Mouse (Mus musculus): ENCODE results near the gene Adgrd1. TPM values are rescaled to one million over a fixed set of nuclear protein-coding genes. Genes with fewer than 3 reads are reported as not detected.

The Adgrd1 gene
- polyA plus RNA-seq, 1 experiment from 2014 or later, result 0.32 TPM

DNA sequence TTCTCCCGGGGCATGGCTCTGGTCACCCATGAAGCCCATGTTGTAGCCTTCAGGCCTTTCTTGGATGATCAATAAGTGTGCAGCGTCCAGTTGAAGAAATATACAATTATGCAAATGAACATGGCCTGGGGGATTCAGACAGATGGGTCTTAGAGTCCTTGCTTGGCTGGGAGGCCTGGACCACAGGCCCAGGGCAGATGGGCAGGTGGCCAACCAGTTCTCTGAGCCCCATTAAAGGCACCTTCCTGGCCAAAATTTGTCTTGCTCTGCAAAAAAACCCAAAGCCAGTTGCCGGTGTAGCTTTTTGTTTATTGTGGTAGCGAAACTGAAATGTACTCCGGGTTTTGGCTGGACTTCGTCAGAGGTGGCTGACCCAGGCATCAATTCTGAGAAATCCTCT, 92.5 kb downstream of the Adgrd1 start:
- WGBS (ENCODE audit: insufficient replicate concordance), result 85% methylated on average over 6 of the region's 6 CpGs
- TF ChIP-seq CTCF (IDR thresholded peaks at IDR 0.05; ENCODE audit: low read depth) (no peak), EP300 (IDR thresholded peaks at IDR 0.05; ENCODE audit: low read depth) (no peak)
- Histone ChIP-seq H3K36me3 (replicated peaks; ENCODE audit: insufficient read depth, low read length) (no peaks in the 10 kb centered on the region), H3K4me3 (ENCODE audit: low read depth, low read length) (no peak overlapping the region), H3K27me3 (ENCODE audit: insufficient read depth, low read length) (no peaks in the 10 kb centered on the region), H3K27ac (ENCODE audit: low read depth) (no peak overlapping the region), H3K9me3 (ENCODE audit: low read length) (no peaks in the 10 kb centered on the region), H3K4me1 (ENCODE audit: insufficient read depth) (no peaks in the 10 kb centered on the region), H3K4me2 (ENCODE audit: low read depth, low read length) (no peak overlapping the region), H3K9ac (replicated peaks) (no peak overlapping the region)
- DNase-seq (no peak), ATAC-seq (no peak)

DNA sequence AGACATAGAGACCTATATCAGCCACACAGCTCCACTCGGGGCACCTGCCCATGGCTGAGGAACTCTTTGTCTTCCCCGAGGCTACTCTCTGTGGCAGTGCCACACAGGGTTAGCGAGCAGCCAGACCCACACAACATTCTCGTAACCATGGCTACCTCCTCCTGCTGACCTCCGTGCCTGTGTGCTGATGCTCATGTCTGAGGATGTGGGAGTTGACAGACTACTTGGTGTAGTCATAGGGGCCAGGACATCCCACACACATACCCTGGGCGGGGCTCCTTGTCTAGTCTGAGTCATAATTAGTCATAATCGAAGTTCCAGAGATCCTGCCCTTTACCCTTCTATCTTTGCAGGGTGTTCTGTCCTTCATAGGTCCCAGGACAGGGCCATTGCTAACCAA, 93.5 kb downstream of the Adgrd1 start:
- Histone ChIP-seq H3K4me1 (ENCODE audit: insufficient read depth) (no peaks in the 10 kb centered on the region), H3K9ac (replicated peaks) (no peak overlapping the region), H3K27me3 (ENCODE audit: insufficient read depth, low read length) (no peaks in the 10 kb centered on the region), H3K36me3 (replicated peaks; ENCODE audit: insufficient read depth, low read length) (no peaks in the 10 kb centered on the region), H3K9me3 (ENCODE audit: low read length) (no peaks in the 10 kb centered on the region), H3K4me2 (ENCODE audit: low read depth, low read length) (no peak overlapping the region), H3K27ac (ENCODE audit: low read depth) (no peak overlapping the region), H3K4me3 (ENCODE audit: low read depth, low read length) (no peak overlapping the region)
- DNase-seq (no peak), ATAC-seq (no peak)
- 69% methylated on average over 7 of the region's 7 CpGs for whole genome bisulfite sequencing (ENCODE audit: insufficient replicate concordance)
- TF ChIP-seq CTCF (IDR thresholded peaks at IDR 0.05; ENCODE audit: low read depth), result no peak
- no peak for TF ChIP-seq EP300 (IDR thresholded peaks at IDR 0.05; ENCODE audit: low read depth)

DNA sequence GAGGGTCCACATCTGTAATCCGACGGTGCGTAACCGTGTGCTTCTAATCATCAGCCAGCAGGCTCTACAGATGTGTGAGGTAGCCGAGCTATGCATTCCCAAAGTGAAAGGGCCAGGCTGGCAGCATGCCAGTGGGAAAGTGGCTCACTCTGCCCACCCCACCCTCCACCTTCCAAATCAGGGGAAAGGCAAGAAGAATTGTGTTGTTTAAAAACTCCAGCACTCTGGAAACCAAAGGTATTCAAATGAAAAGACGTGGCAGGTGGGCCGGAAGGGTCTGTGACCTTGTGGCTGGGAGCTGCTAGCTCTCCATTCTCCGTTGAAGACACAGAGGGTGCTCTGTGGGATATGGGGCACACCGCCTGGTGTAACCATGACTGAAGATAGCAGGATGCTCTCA, 100.0 kb downstream of the Adgrd1 start:
- Histone ChIP-seq H3K4me2 (ENCODE audit: low read depth, low read length) (no peak overlapping the region), H3K27ac (ENCODE audit: low read depth) (no peak overlapping the region), H3K27me3 (ENCODE audit: insufficient read depth, low read length) (no peaks in the 10 kb centered on the region), H3K4me3 (ENCODE audit: low read depth, low read length) (no peak overlapping the region), H3K4me1 (ENCODE audit: insufficient read depth) (no peaks in the 10 kb centered on the region), H3K9ac (replicated peaks) (no peak overlapping the region), H3K36me3 (replicated peaks; ENCODE audit: insufficient read depth, low read length) (no peaks in the 10 kb centered on the region), H3K9me3 (ENCODE audit: low read length) (no peaks in the 10 kb centered on the region)
- WGBS (ENCODE audit: insufficient replicate concordance), result 78% methylated on average over 9 of the region's 9 CpGs
- no peak for ATAC-seq
- no peak for DNase-seq
- TF ChIP-seq EP300 (IDR thresholded peaks at IDR 0.05; ENCODE audit: low read depth), result no peak

DNA sequence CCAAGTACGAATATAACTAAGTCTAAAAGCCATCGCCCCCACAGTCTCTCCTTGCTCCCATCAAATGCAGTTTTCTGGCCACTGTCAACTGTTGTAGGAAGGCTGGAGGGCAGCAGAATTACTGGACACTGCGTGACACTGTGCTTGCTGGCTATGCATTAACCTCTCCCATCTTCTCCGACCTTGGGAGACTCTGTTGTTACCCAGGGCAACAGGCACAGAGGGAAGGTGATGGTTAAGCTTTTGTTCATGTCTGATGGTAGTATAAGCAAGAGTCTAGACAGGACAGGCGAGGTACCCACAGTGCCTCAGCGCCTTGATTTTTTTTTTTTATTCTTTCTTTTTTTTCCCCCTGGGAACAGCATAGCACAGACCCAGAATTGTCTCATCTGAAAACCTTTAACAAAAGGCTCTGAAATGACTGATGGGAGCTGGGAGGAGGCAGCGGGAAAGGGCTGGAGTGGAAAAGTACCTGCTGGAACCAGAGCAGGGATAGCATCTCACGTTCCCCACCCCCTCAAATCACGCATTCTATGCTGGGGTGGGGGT, 100.5 kb downstream of the Adgrd1 start:
- DNase-seq (no peak), ATAC-seq (no peak)
- 67% methylated on average over 9 of the region's 9 CpGs for WGBS (ENCODE audit: insufficient replicate concordance)
- H3K36me3 ChIP-seq (replicated peaks; ENCODE audit: insufficient read depth, low read length), result no peaks in the 10 kb centered on the region
- TF ChIP-seq CTCF (IDR thresholded peaks at IDR 0.05; ENCODE audit: low read depth) (no peak), EP300 (IDR thresholded peaks at IDR 0.05; ENCODE audit: low read depth) (no peak)
- no peak overlapping the region for H3K27ac ChIP-seq (ENCODE audit: low read depth)
- no peaks in the 10 kb centered on the region for H3K27me3 ChIP-seq (ENCODE audit: insufficient read depth, low read length)
- no peak overlapping the region for H3K4me3 ChIP-seq (ENCODE audit: low read depth, low read length)
- no peak overlapping the region for H3K4me2 ChIP-seq (ENCODE audit: low read depth, low read length)
- H3K9ac ChIP-seq (replicated peaks), result no peak overlapping the region
- H3K4me1 ChIP-seq (ENCODE audit: insufficient read depth), result no peaks in the 10 kb centered on the region
- H3K9me3 ChIP-seq (ENCODE audit: low read length), result no peaks in the 10 kb centered on the region

DNA sequence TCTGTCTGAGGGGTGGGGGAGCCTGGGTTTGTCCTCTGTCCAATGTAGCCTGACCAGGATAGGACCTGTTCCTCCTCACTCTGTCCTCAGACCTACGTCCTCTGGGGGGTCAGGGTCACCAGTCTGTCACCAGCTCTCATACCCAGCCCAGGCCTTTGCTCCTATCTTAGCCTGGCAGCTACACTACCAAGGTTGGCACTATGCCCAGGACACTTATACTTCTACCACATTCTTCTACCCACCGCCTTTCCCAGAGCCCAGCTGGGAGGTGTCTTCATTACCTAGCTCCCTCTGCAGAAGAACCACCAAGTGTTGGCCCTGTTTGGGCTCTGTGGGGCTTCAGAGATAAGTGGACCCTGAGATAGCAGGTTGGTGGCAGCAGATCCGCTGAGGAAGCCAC, 103.6 kb downstream of the Adgrd1 start:
- Histone ChIP-seq H3K27ac (ENCODE audit: low read depth) (no peak overlapping the region), H3K4me2 (ENCODE audit: low read depth, low read length) (no peak overlapping the region), H3K27me3 (ENCODE audit: insufficient read depth, low read length) (no peaks in the 10 kb centered on the region), H3K9ac (replicated peaks) (no peak overlapping the region), H3K36me3 (replicated peaks; ENCODE audit: insufficient read depth, low read length) (no peaks in the 10 kb centered on the region), H3K4me1 (ENCODE audit: insufficient read depth) (no peaks in the 10 kb centered on the region), H3K4me3 (ENCODE audit: low read depth, low read length) (no peak overlapping the region), H3K9me3 (ENCODE audit: low read length) (no peaks in the 10 kb centered on the region)
- DNase-seq (no peak), ATAC-seq (no peak)
- TF ChIP-seq EP300 (IDR thresholded peaks at IDR 0.05; ENCODE audit: low read depth) (no peak), CTCF (IDR thresholded peaks at IDR 0.05; ENCODE audit: low read depth) (no peak)
- WGBS (ENCODE audit: insufficient replicate concordance), result 67% methylated on average over 3 of the region's 3 CpGs

DNA sequence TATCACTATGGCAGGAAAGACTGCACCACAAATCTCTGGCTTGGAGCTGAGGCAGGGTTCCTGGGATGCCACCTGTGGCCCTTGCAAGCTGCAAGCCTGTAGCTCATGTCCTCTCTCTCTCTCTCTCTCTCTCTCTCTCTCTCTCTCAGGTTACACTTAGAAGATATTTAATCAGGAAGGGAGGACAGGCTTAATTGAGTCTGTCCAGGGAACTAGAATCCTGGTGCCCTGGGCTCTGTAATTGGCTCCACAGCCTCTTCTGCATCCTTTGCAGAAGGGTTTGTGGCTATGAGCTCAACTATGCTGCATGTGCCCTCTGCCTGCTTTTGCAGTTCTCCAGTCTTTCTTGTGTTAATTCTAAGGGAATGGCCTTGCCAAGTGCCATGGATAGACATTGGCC, 111.7 kb downstream of the Adgrd1 start:
- no peak overlapping the region for H3K4me2 ChIP-seq (ENCODE audit: low read depth, low read length)
- H3K4me1 ChIP-seq (ENCODE audit: insufficient read depth), result no peaks in the 10 kb centered on the region
- H3K9me3 ChIP-seq (ENCODE audit: low read length), result no peaks in the 10 kb centered on the region
- DNase-seq, result no peak
- no peak for ATAC-seq
- H3K27ac ChIP-seq (ENCODE audit: low read depth), result no peak overlapping the region
- H3K36me3 ChIP-seq (replicated peaks; ENCODE audit: insufficient read depth, low read length), result no peaks in the 10 kb centered on the region
- TF ChIP-seq EP300 (IDR thresholded peaks at IDR 0.05; ENCODE audit: low read depth) (no peak), CTCF (IDR thresholded peaks at IDR 0.05; ENCODE audit: low read depth) (no peak)
- H3K4me3 ChIP-seq (ENCODE audit: low read depth, low read length), result no peak overlapping the region
- no peaks in the 10 kb centered on the region for H3K27me3 ChIP-seq (ENCODE audit: insufficient read depth, low read length)
- no peak overlapping the region for H3K9ac ChIP-seq (replicated peaks)

DNA sequence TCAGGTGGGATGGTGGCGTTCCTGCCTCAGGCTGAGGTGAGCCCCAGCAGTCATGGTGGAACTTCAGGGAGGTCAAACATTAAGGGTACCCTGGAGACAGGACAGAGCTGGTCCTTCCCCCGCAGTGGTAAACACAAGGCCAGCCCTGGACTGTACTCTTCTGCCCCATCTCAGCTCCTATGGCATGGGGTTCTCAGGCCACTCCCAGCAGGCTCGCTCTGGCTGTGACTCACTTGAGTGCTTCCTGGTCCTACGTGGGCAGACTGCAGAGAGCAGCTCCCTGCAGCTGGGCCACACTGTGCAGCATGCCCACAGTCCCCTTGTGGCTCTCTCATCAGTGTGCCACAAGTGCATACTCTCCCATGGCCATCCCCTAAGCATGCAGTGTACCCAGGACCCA, 112.3 kb downstream of the Adgrd1 start:
- Histone ChIP-seq H3K9me3 (ENCODE audit: low read length) (no peaks in the 10 kb centered on the region), H3K4me3 (ENCODE audit: low read depth, low read length) (no peak overlapping the region), H3K36me3 (replicated peaks; ENCODE audit: insufficient read depth, low read length) (no peaks in the 10 kb centered on the region), H3K4me2 (ENCODE audit: low read depth, low read length) (no peak overlapping the region), H3K27ac (ENCODE audit: low read depth) (no peak overlapping the region), H3K27me3 (ENCODE audit: insufficient read depth, low read length) (no peaks in the 10 kb centered on the region), H3K4me1 (ENCODE audit: insufficient read depth) (no peaks in the 10 kb centered on the region), H3K9ac (replicated peaks) (no peak overlapping the region)
- WGBS (ENCODE audit: insufficient replicate concordance), result 43% methylated on average over 4 of the region's 4 CpGs
- DNase-seq, result no peak
- no peak for ATAC-seq
- TF ChIP-seq EP300 (IDR thresholded peaks at IDR 0.05; ENCODE audit: low read depth) (no peak), CTCF (IDR thresholded peaks at IDR 0.05; ENCODE audit: low read depth) (no peak)
